Mouse (Mus musculus): ENCODE results near the gene Sycp3. TPM values are rescaled to one million over a fixed set of nuclear protein-coding genes. Genes with fewer than 3 reads are reported as not detected.

Sycp3 gene
- total RNA-seq, 1 experiment, result 7.3 TPM

GRCm38 (mm10) chr10:88420141-88420541 is 39.2 kb upstream of the Sycp3 start:
- H3K27ac ChIP-seq (ENCODE audit: insufficient read depth, low read depth, low read length, poor library complexity, severe bottlenecking), result no peak overlapping the region
- H3K4me1 ChIP-seq (ENCODE audit: control insufficient read depth in 2 of 2, insufficient read depth in 2 of 2, low read length in 2 of 2, poor library complexity in 1 of 2), result no peaks in the 10 kb centered on the region; a peak in 1 of 4 replicates
- TF ChIP-seq ZNF384 (IDR thresholded peaks at IDR 0.05; ENCODE audit: low read depth, low read length) (no peak), MAFK (IDR thresholded peaks at IDR 0.05; ENCODE audit: insufficient read depth, low read depth, low read length) (no peak)
- peaks cover 16% of the 10 kb centered on the region; the same call in 1 of the 2 replicates for H3K36me3 ChIP-seq (ENCODE audit: control insufficient read depth, insufficient read depth, low read length, poor library complexity, severe bottlenecking)
- no peak overlapping the region for H3K9ac ChIP-seq (ENCODE audit: insufficient read depth, low read depth, low read length, poor library complexity, severe bottlenecking)
- H3K4me3 ChIP-seq (ENCODE audit: insufficient read depth in 1 of 2, low read depth in 1 of 2, low read length in 2 of 2, poor library complexity in 1 of 2, severe bottlenecking in 1 of 2), result no peak overlapping the region
- H3K9me3 ChIP-seq (ENCODE audit: control insufficient read depth, insufficient read depth, low read depth, low read length), result no peaks in the 10 kb centered on the region
- DNase-seq (ENCODE audit: low read depth, low spot score), result no peak
- in situ Hi-C loops (cut with MboI; ENCODE audit: low sequenced_read_pairs in 2 of 2, unreplicated experiment in 2 of 2), result no loop called here

GRCm38 (mm10) chr10:88420655-88421435 is 38.5 kb upstream of the Sycp3 start:
- H3K36me3 ChIP-seq (ENCODE audit: control insufficient read depth, insufficient read depth, low read length, poor library complexity, severe bottlenecking), result peaks cover 14% of the 10 kb centered on the region; the same call in 1 of the 2 replicates
- in situ Hi-C loops (cut with MboI; ENCODE audit: low sequenced_read_pairs in 2 of 2, unreplicated experiment in 2 of 2), result no loop called here
- H3K9ac ChIP-seq (ENCODE audit: insufficient read depth, low read depth, low read length, poor library complexity, severe bottlenecking), result no peak overlapping the region
- no peaks in the 10 kb centered on the region for H3K9me3 ChIP-seq (ENCODE audit: control insufficient read depth, insufficient read depth, low read depth, low read length)
- no peak overlapping the region for H3K4me3 ChIP-seq (ENCODE audit: insufficient read depth in 1 of 2, low read depth in 1 of 2, low read length in 2 of 2, poor library complexity in 1 of 2, severe bottlenecking in 1 of 2)
- H3K27ac ChIP-seq (ENCODE audit: insufficient read depth, low read depth, low read length, poor library complexity, severe bottlenecking), result no peak overlapping the region
- no peak for TF ChIP-seq CHD2 (IDR thresholded peaks at IDR 0.05; ENCODE audit: low read depth, low read length)
- TF ChIP-seq MAFK (IDR thresholded peaks at IDR 0.05; ENCODE audit: insufficient read depth, low read depth, low read length), result no peak
- no peak for TF ChIP-seq ZC3H11A (IDR thresholded peaks at IDR 0.05; ENCODE audit: borderline replicate concordance, low read depth, low read length)
- no peak for TF ChIP-seq HCFC1 (IDR thresholded peaks at IDR 0.05; ENCODE audit: borderline replicate concordance, insufficient read depth, low read length)
- no peak for TF ChIP-seq ZNF384 (IDR thresholded peaks at IDR 0.05; ENCODE audit: low read depth, low read length)
- DNase-seq (ENCODE audit: low read depth, low spot score), result no peak
- H3K4me1 ChIP-seq (ENCODE audit: control insufficient read depth in 2 of 2, insufficient read depth in 2 of 2, low read length in 2 of 2, poor library complexity in 1 of 2), result no peaks in the 10 kb centered on the region; a peak in 1 of 4 replicates

GRCm38 (mm10) chr10:88426158-88426816 is 33.1 kb upstream of the Sycp3 start:
- Histone ChIP-seq H3K36me3 (ENCODE audit: control insufficient read depth, insufficient read depth, low read length, poor library complexity, severe bottlenecking) (peaks cover 24% of the 10 kb centered on the region), H3K27ac (ENCODE audit: insufficient read depth, low read depth, low read length, poor library complexity, severe bottlenecking) (no peak overlapping the region), H3K4me3 (ENCODE audit: insufficient read depth in 1 of 2, low read depth in 1 of 2, low read length in 2 of 2, poor library complexity in 1 of 2, severe bottlenecking in 1 of 2) (no peak overlapping the region), H3K4me1 (ENCODE audit: control insufficient read depth in 2 of 2, insufficient read depth in 2 of 2, low read length in 2 of 2, poor library complexity in 1 of 2) (no peaks in the 10 kb centered on the region), H3K9ac (ENCODE audit: insufficient read depth, low read depth, low read length, poor library complexity, severe bottlenecking) (no peak overlapping the region), H3K9me3 (ENCODE audit: control insufficient read depth, insufficient read depth, low read depth, low read length) (no peaks in the 10 kb centered on the region)
- TF ChIP-seq CHD2 (IDR thresholded peaks at IDR 0.05; ENCODE audit: low read depth, low read length) (no peak), ZC3H11A (IDR thresholded peaks at IDR 0.05; ENCODE audit: borderline replicate concordance, low read depth, low read length) (peak; percentile 48; the same call in 1 of the 2 replicates)
- DNase-seq (ENCODE audit: low read depth, low spot score), result peak; percentile 31
- in situ Hi-C loops (cut with MboI; ENCODE audit: low sequenced_read_pairs in 2 of 2, unreplicated experiment in 2 of 2), result no loop called here

- Histone ChIP-seq H3K36me3 (ENCODE audit: control insufficient read depth, insufficient read depth, low read length, poor library complexity, severe bottlenecking) (peaks cover 27% of the 10 kb centered on the region), H3K9me3 (ENCODE audit: control insufficient read depth, insufficient read depth, low read depth, low read length) (no peaks in the 10 kb centered on the region), H3K9ac (ENCODE audit: insufficient read depth, low read depth, low read length, poor library complexity, severe bottlenecking) (no peak overlapping the region), H3K4me3 (ENCODE audit: insufficient read depth in 1 of 2, low read depth in 1 of 2, low read length in 2 of 2, poor library complexity in 1 of 2, severe bottlenecking in 1 of 2) (no peak overlapping the region), H3K4me1 (ENCODE audit: control insufficient read depth in 2 of 2, insufficient read depth in 2 of 2, low read length in 2 of 2, poor library complexity in 1 of 2) (no peaks in the 10 kb centered on the region), H3K27ac (ENCODE audit: insufficient read depth, low read depth, low read length, poor library complexity, severe bottlenecking) (no peak overlapping the region)
- in situ Hi-C loops (cut with MboI; ENCODE audit: low sequenced_read_pairs in 2 of 2, unreplicated experiment in 2 of 2), result no loop called here
- DNase-seq (ENCODE audit: low read depth, low spot score), result no peak
- no peak for TF ChIP-seq ZC3H11A (IDR thresholded peaks at IDR 0.05; ENCODE audit: borderline replicate concordance, low read depth, low read length)
- no peak for TF ChIP-seq ZNF384 (IDR thresholded peaks at IDR 0.05; ENCODE audit: low read depth, low read length)
- TF ChIP-seq CHD2 (IDR thresholded peaks at IDR 0.05; ENCODE audit: low read depth, low read length), result no peak
- TF ChIP-seq MAFK (IDR thresholded peaks at IDR 0.05; ENCODE audit: insufficient read depth, low read depth, low read length), result no peak
Observed at GRCm38 (mm10) chr10:88426896-88427295, 32.5 kb upstream of the Sycp3 start.

All from ES-E14 (cell line).